Mouse (Mus musculus) right cerebral cortex, adult 2 months (tissue): ENCODE measurements around the gene Shisa9.

Experiments
- DNase-seq, 2 experiments: peaks; one replicate each; pipeline ENCODE4 v3.0.0; 2021 to 2022; ENCODE audit warnings: low spot score in 2 of 2

Shisa9 gene

DNA sequence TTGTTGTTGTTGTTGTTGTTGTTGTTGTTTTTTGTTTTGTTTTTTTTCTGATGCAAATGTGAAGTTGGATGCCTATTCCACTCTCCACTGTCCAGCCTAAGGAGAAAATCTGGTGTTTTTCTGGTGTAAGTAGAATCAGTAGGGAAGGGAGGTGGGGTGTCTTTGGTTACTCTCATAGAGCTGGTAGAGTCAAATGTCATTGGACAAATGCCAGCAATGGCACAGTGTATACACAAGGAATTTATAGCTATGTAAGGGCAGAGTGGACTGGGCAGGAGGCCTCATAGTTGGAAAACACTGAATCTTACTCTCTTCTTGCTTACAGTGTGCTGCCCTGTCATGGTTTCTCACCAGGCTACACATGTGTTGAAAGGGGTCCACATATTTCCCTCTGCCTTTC is 325.9 kb downstream of the Shisa9 start:
- no peak for DNase-seq

DNA sequence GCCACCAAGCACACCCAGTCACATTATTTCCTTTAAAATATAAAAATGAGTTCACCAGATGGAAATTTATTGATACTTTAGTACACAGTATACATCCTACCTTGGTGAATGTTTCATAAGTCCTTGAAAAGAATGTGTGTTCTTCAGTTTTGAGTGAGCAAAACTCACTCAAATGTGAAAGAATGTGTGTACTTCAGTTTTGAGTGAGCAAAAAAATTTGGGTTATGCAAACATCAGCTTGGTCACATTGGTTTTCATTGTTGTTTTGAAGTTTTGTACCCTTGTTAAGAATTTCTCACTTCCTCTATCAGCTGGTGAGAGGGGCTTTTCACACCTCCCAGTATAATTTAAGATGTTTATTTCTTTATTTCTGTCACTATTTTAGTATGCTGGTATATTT is 331.7 kb downstream of the Shisa9 start:
- no peak for DNase-seq
